Mouse (Mus musculus): ENCODE data around the gene Gm44790.
"Not testable (repeated sequence)": the region's sequence is repeated elsewhere in the genome, so short reads cannot be mapped to it uniquely, and the experiment has no call there.

Gm44790 gene

DNA sequence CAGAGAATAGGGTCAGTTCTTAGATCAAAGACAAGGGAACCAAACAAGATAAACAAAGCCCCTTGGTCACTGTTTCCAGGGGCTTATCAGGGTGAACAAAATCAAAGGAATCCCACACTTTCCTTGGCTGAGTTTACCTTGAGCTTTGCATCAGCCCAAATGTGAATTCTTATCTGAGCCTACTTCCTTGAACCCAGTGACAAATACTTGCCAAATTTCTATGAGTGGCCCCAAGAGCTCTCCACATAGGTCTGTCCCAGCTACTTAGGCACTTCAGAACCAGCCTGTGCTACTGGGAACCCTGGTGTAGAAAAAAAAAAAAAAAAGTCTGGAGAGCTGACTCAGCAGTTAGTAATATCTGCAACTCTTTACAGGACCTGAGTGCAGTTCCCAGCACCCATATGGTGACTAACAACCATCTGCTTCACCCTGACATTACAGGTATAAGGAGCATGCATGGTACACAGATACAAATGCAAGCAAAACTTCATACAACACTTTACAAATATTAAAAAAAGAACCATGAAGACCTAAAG lies 48.3 kb downstream of the Gm44790 start:
- no peak for DNase-seq (ENCODE audit: low read depth, low spot score)

DNA sequence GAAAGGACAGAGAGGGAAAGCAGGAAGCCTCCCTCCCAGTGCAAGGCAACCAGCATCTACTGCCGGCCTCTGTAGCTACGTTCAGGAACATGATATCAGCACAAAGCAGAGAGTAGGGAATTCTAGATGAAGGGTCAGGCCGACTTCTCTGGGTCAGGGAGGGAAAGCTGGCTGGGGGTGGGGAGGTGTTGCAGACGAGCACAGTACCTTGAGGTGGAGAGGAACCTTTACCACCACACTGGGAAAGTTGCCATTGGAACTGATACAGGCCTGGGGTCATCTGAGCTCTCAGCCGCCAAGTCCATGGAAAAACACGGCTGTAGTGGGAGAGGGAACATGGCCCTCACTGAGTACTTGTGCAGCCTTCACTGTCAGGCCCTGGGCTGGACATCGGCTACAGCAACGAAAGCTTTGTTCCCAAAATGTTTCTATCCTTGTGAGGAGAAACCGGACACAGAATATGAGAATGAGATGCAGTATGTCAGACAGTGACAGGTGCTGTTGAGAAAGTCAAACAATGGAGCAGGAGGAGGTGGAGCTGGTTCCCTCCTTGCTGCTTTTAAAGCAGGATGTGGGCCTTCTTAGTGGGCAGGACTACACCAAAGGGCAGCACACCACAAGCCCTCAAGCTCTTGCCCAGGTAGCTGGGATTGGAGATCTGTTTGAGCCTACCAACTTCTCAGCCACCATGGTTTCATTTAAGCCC lies 49.2 kb downstream of the Gm44790 start:
- DNase-seq (ENCODE audit: low read depth, low spot score) = no peak

DNA sequence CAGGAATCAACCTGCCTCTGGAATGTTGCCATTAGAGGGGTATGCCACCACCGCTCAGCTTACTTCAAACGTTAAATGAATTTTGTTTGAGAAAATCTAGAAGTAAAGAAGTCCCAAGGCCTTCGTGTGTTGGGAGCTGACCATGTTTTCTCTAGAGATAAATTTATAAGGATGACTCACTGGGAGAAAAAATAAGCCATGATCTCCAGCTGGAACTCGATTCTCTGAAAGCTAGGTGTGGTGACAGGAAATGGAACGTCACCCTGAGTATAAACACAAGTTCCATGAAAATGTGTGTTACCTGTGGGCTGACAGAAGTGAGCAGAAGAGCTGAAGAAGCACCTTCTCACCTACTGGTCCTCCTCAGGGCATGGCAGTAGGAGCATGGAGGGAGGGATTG lies 50.5 kb downstream of the Gm44790 start:
- DNase-seq (ENCODE audit: low read depth, low spot score) = no peak

DNA sequence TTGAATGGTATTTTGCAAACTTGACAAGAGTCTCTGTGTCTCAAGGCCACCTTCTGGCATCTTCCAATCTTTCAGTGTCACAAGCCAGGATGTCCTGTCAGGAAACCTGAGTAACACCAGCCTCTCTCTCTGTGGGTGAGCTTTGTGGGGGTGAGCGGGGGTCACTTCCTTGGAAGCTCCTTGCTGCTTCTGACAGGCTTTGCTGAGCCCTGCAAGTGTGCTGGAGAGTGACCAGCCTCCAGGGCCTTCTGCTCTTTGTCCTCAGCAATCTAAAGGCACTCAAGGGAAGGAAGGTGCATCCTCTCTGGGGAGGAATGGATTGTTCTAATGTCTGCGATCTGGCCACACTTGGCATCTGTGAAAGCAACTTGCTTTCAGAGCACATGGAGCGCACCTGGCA lies 52.9 kb downstream of the Gm44790 start:
- DNase-seq (ENCODE audit: low read depth, low spot score) = no peak

DNA sequence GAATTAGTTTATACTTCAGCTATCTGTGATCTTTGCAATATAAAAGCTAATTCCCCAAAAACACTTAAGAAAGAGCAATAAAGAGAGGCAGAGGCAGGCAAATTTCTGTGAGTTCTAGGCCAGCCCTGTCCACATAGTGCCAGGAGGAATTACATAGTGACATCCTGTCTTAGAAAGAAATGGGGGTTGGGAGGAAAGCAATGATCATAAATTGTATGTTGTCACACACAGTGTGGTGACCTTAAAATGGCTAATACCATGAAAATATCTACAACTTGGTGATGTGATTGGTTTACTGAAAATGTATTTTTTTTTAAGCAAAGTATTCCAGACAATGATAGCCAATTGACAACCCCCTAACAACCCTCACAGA lies 53.3 kb downstream of the Gm44790 start:
- DNase-seq (ENCODE audit: low read depth, low spot score) = no peak

DNA sequence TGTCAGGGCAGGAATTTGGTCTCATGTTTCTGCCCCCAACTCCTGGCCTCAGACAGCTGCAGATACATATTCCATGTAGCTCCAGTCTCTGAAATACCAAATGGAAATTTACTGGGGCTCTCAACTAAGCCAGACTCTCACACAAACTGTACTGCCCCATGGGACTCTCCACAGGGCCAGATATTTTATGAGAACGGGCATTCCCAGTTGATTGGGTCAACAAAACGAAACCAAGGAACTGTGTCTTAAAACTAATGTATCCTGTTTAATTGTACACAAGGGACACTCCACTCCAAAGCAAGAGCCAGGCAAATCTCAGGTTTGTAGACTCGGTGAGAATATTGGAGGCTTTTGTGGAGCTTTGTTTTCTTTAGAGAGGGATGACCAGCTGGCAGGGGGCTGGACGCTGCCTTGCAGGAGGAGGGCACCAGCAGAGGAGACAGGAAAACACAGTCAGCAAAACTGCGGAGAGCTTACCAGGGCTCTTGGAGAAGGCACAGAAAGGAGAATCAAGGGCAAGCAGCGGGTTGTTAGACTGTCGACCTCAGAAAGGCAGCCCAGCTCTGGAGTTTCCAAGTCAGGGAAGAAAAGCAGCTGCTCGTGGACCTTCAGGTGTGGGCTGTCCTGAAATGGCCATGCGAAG lies 53.9 kb downstream of the Gm44790 start:
- DNase-seq (ENCODE audit: low read depth, low spot score) = no peak

DNA sequence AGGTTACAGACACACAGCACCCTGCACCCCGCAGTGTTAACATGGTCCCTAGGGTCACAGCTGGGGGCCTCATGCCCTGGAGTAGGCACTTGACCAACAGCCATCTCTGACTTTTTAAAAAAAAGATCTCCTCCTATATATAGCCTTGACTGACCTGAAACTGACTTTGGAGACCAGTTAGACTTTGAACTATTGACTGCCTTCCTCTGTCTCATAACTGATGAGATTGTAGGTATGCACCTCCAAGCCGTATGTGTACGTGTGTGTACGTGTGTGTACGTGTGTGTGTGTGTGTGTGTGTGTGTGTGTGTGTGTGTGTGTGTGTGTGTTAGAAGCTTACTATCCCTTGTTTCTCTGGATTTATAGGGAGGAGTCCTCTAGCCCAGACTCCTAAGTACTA lies 55.4 kb downstream of the Gm44790 start:
- DNase-seq (ENCODE audit: low read depth, low spot score) = no peak

DNA sequence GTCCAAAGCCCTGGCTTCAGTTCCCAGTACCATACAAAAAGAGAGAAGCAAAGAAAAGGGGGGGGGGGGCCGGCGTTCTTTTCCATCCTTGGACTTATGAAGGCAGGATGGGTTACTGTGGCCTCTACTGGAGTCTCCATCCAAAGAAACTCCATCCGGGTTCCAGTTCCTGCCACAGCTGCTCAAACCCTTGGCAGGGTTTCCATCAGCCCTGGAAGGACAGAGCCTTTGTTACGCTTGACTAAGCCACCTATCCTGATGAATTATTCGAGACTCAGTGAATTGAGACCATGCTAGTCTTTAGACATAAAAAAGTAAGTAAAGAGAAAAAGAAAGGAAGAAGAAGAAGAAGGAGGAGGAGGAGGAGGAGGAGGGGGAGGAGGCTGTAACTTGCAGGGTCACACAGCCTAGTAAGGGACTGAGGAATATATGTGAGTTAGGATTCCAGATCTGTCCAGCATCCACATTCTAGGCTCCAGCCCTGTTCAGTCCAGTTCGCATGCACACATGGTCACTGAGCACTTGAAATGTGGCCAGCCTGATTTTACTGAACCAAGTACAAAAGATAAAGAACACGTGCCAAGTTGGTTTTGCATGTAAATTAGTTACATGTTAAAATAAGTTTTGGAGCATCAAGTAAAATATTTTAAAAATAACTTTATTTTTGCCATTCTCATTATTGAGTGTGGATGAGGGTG lies 59.6 kb downstream of the Gm44790 start:
- no peak for DNase-seq (ENCODE audit: low read depth, low spot score)

DNA sequence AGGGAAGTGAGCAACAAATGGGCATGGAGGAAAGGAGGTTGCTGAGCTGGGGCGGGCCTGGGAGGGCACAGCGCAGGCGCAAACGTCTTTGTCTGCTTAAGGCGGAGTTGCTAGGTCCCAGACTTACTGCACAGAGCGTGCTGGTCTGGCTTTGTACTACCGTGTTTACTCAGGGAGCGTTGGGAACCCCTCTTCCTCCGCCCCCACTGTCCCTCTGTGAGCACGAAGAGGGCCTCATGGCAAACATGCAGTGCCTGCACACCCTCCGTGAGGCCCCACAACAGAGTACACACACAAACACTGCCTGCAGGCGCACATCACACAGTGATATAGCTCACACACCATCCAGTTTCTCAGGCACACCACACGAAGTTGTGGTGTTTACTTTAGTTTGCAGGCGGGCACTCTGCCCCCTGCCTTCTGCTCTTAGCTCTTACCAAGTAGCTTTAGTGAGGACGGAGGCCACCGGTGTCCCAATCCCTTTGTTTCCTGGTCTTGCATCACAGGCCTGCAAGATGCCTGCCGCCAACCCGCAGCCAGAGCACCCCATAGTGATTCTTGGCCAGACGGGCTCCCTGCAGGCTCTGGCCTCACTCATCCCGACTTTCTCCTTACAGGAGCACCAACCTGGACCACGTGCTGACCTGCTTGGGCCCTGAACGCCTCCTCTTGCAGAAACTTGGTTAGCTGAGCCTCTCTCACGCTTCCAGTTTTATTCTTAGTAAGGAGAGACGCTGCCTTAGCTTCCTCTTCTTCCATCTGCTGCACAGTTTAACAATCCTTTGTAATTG lies 61.1 kb downstream of the Gm44790 start:
- DNase-seq (ENCODE audit: low read depth, low spot score) = peak; percentile 84

DNA sequence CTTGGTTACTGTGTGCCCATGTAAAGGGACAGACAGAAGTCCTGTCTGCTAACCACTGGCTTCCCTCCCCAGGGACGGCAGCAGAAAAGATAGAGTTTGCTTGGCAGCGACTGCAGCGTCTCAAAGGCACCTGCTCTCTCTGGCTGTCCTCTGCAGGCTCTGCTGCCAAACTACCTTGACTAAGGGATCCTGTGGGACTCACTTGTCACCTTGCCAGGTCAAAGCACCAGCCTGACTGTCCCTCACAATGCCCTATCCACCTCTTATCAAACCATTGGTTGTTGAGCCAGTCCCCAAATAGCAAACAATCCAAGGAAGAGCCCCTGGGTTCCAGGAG lies 61.7 kb downstream of the Gm44790 start:
- no peak for DNase-seq (ENCODE audit: low read depth, low spot score)

DNA sequence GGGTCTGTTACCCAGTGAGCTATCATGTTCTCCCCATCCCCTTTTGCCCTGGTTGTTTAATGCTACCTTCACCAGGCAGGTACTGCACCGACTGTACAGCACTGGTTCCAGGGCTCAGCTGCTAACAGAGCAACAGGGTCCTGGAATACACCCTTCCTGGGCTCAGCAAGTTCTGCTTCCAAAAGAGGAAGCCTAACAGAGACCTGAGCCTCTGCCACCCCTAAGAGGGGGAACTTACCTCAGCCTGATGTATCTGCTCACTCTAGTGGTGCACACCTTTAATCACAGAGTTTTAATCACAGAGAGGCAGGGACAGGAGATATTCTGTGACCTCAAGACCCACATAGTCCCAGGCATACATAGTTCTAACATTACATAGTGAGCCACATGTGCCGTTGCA lies 63.5 kb downstream of the Gm44790 start:
- DNase-seq (ENCODE audit: low read depth, low spot score) = no peak

DNA sequence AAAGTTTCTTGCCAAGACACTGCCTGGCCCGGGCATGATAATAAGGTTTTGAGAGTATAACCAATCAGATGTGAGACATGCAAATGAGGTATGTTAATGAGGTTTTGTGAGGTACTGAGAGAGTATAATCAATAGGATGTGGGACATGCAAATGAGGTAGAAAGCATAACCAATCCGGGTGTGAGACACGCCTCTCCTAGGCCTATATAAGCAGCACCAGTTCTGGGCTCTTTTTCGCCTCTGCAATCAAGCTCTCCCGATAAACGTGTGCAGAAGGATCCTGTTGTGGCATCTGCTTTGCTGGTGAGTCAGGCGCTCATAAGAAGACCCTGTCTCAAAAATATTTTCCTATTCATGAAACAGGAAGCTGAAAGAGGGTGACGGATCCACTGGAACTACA lies 64.0 kb downstream of the Gm44790 start:
- DNase-seq (ENCODE audit: low read depth, low spot score) = not testable (repeated sequence)

DNA sequence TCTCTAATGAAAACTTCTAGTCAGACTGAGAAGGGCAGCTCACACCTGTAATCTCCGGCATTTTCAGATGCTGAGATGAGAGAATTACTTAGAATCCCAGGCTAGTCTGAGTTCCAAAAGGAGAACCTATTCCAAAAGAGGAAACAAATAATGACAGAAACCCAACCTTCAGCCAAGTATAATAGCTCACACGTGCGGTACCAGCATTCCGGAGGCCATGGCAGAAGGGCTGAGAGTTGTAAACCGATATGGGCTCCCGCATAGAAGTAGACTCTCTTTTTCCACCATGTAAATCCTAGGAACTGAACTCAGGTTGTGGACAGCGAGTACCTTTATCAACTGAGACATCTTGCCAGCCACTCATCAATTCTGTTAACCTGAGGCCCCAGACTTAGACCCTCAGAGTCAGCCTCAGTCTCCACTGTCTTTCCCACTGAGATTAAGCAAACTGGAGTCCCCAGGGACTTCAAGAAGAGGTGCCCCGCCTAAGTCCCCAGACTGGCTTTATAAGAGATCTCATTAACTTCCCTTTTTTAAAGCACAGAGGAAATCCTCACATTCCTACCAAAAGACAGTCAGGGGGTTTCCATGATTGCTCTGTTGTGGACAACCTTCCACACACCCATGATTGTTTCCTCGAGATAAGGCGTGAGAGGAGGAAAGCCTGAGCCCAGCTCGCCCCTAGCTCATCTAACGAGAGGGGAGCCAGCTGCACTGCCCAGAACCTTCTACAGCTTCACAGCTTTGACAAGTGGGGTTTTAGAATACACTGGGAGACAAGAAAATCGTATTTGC lies 67.2 kb downstream of the Gm44790 start:
- DNase-seq (ENCODE audit: low read depth, low spot score) = no peak

DNA sequence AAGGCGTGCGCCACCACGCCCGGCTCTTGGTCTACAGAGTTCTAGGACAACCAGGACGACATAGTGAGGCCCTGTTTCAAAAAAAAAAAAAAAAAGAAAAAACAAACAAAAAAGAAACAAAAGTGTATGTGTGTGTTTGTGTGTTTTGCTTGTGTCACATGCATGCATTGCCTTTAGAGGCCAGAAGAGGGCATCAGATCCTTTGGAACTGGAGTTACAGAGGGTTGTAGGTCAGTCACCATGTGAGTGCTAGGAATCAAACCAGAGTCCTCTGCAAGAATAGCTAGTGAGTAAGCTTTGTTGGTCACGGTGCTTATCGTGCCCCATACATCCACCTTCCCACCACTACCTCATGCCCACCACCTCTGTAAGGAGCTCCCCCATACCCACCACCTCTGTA lies 68.3 kb downstream of the Gm44790 start:
- DNase-seq (ENCODE audit: low read depth, low spot score) = no peak

Measured in CD4-positive helper T cell, adult 2 months (primary cell).